Mouse (Mus musculus): ENCODE measurements at regions not wholly inside any gene's neighbourhood (a gene's known extent, or its start where the extent isn't known, plus 50 kb on each side); places are given as distances from the start of the nearest gene placed in this dataset.

DNA sequence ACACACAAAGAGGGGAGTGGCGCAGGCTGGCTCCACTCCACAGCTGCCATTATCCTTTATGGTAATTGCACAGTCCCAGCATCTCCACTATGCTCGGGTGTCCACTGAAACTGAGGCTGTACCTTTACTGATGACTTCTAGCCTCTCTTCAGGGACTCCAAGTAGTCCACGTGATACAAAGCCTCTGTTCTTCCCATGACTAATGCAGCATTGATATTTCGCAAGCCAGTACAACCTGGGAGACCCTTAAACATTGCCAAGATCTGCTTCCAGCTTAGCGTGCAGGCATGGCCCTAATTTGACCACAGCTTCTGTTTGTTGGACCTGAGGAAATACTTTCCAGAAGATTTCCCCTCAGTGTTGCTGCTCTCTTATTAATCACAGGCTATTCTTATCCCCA, 215.8 kb downstream of the Galc start:
- no peak for DNase-seq (ENCODE audit: low spot score in 2 of 2)

DNA sequence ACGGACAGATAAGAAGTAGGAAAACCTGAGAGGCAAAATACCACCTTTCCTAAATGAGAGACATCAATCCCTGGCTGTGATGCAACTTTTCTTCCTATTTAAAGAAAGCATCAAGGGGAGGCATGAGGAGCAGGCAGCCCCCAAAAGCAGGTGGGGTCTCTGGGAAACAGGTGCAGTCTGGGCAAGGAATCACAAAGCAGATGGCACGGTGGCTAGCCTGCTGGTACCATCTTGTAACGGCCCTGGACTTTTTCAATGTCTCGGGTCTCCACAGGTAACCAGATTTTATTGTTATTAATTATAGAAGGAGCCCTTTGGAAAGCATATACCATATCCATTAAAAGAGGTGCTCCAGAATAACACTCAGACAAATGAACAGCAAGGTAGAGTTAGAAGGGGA, 219.6 kb downstream of the Galc start:
- DNase-seq (ENCODE audit: low spot score in 2 of 2): no peak

DNA sequence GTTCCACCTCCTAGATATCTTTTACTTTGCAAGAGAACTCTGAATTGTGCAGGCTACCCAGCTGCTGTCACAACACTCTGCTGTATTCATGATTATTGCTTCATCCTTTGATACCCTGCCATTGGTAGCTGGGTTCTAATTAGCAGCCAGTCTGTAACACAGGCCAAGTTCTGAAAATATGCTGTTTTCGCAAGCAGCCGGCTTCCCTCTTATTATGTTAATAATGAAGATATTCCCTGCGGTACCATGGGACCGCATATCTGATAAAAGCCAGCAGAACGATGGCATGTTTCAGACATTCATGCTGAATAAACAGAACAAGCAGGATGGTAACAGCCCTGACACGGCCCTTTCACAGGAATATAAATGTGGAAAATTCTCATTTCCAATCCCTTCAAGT, 235.6 kb downstream of the Galc start:
- peak; percentile 10 to 31 for DNase-seq (ENCODE audit: low spot score in 2 of 2)

DNA sequence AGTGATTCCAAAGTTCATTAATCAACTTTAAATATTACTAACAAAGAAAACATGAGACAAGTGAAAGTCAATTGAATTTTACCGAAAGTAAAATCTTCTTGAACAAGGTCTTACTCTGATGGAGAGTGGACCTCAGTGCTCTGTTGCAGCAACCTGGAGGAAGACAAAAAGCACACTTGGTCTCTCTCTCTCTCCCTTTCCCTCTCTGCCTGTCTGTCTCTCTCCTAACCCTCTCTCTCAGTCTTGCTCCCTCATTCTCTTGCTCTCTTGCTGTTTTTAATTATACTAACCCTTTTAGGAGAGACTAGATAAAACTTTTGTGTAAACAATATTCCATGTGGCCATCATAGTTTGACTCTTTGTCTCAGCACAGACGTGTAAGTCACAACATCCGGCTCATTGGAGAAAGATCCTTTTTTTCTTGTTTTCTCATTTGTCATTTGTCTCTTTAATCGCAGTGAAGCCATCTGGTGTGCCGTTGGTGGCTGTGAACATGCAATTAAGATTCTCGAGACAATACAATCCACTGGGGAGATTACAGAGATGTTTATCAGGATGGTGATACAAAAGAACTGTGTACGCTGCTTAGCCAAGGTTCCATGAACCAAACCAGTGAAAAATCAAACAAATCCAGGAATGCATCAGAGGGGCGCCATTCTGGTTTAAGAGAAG, 244.5 kb downstream of the Galc start:
- no peak for DNase-seq (ENCODE audit: low spot score in 2 of 2)

DNA sequence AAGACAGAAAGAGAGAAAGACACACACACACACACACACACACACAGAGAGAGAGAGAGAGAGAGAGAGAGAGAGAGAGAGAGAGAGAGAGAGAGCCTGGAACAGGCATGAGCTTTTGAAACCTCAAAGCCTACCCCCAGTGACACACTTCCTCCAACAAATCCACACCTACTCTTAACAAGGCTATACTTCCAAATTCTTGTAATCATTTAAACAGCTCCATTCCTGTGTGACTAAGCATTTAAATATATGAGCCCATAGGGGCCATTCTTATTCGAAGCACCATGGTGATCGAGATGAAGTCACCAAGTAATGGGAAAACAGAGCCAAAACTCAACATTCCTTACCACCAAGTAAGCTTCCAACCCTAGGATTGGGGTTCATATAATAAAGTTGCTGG, 250.1 kb downstream of the Galc start:
- no peak for DNase-seq (ENCODE audit: low spot score in 2 of 2)

DNA sequence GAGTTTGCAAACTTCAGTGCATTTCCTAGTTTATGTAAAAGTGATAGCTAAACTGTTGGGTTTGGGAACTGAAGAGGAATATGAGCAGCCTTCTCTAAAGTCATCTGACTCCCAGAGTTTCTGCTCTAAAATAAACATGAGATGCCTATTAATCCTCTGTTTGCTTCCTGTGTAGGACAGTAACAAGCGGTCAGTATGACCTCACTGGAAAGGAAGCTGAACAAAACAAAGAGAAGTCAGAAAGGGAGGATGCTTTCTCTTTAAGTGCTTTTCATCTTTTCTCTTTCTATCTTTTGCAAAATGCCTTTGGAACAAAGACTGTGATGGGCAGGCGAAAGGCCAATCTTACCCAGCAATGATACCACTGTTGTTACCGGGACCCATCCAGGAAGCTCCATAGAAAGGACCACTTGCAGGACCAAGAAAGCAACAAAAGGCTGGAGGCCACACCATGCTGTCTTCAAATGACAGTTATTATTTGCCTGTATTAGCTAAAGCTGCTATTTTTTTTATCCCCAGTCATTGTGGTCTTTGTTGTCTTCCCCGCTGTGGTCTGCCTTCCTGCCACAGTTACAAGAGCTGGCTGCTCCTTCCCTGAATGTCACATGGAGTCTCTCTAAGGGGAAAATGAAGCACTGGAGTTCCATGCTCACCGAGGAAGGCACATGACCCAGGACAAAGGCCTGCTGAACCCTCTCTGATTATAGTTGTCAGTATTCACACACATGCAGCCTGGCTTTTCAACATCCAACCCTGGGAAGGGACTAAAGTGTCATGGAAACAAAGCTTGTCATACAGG, 253.4 kb downstream of the Galc start:
- no peak for DNase-seq (ENCODE audit: low spot score in 2 of 2)

DNA sequence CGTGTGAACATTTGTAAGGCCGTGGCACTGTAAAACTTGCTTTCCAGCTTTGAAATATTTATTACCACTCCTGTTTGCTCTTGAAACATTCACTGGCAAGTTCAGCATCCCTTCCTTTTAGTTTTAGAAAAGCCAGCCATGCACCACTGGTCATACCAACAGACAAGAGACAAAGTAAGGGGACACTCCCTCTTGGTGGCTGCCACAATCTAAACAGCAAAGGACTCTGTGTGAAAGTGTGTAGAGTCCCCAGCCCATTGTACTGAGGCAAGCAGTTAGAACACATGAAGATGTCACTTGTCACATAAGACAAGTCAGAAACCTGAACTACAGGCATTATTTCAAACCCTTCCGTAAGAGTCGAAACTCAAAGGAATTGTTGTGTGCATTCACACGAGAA, 257.0 kb downstream of the Galc start:
- no peak for DNase-seq (ENCODE audit: low spot score in 2 of 2)

DNA sequence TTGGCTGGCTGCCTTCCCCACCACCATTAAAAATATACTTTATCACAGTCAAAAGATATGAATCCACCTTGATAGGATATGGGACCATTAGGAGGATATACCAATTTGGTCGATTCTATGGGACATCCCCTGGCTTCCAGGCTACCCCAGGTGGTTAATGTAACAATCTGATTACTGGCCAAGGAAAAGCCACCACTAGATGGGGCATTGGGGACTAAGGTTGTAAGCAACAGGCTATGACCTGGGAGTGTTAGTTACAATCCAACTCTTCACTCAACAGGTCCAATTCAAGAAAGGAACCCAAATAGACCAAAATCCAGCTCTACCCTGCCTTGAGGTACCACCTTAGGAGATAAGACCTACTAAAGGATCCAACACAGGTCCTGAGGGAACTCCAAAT, 264.4 kb downstream of the Galc start:
- no peak for DNase-seq (ENCODE audit: low spot score in 2 of 2)

DNA sequence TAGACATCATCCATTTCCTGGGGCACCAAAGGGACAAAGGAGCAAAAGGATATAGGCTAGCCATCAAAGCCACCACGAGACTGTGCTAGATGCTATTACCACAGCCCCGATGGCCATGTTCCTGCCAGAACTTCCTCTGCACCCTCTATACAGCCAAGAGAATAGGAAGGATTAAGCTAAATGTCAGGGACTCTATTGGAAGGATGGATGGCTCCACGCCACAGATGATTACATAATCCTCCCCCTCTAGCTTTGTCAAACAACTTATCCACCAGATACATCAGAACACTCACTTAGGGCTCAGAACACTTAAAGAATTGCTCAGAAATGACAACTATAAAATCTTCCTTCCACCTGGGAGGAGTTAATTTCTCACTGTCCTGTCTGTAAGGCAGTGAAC, 265.3 kb downstream of the Galc start:
- no peak for DNase-seq (ENCODE audit: low spot score in 2 of 2)

DNA sequence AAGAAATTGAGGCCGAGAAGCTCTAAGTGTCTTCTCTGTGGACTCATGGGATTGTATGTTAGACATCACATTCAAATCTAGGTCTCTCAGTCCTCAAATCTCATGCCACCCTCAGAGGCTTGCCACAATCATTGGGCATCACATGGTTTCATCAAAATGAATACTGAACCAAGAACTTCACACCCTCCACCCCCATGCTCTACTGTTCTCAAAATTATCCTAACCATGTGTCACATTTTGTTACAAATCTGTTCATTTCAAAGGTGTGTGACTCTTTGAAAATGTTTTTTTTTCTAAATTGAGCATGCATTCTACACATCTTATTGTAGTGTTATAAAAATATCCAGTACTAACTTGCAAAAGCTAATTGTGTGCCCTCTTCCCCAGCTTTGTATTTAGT, 275.9 kb downstream of the Galc start:
- no peak for DNase-seq (ENCODE audit: low spot score in 2 of 2)

DNA sequence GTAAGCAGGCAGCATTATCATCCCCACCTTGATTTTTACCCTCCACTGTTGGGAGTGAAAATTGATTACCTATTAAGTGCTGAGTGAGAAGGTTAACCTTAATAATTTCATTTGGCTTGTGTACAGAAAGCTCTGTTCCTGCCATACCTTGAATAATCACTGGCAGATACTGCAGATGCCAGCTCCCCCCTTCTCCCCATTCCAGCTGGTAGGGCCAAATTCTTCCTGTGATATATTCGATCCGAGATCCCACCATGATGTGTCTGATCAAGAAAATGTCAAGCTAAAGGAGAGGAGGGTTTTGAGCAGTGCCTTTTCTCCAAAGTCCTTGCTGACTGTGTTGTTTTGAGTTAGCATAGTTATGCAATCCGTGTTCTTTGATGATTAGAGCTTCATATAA, 280.6 kb downstream of the Galc start:
- DNase-seq (ENCODE audit: low spot score in 2 of 2): no peak

DNA sequence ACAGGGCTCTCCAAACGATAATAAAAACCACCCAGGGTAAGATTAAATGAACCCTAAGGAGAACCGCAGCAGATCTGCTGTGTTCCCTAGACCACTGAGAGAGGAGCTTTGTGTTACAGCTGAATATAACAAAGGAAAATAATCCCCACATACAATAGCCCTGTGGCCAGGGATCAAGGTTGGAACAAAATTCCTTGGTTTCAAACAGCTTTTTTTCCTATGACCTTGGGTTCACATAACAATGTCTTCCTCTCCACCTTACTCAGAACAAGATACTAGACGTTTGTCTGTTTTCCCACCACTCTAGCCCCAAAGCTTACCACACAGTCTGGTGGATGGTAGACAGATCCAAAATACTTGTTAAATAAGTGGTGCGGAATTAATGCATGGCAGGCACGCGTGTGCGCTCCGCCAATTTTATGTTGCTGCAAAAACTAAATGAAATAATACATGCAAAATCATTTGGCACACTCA, 281.0 kb downstream of the Galc start:
- no peak for DNase-seq (ENCODE audit: low spot score in 2 of 2)

DNA sequence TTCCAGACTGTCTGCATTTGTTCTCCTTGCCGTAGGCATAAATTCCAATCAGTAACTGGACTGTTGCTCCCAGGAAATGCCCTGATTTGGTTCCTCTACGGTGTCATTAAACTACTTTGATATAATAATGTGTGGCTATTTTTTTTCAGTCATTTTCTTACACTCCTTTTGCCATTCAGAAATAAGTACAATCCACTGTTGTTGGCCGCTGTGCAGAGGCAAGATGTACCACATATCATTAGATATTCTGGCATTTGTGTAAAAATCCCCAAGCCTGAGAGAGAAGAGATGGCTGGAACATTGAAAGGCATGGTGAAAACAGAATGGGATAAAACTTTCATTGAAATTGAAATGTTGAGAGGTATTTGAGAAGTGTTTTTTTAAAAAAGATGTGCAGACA, 281.6 kb downstream of the Galc start:
- no peak for DNase-seq (ENCODE audit: low spot score in 2 of 2)

DNA sequence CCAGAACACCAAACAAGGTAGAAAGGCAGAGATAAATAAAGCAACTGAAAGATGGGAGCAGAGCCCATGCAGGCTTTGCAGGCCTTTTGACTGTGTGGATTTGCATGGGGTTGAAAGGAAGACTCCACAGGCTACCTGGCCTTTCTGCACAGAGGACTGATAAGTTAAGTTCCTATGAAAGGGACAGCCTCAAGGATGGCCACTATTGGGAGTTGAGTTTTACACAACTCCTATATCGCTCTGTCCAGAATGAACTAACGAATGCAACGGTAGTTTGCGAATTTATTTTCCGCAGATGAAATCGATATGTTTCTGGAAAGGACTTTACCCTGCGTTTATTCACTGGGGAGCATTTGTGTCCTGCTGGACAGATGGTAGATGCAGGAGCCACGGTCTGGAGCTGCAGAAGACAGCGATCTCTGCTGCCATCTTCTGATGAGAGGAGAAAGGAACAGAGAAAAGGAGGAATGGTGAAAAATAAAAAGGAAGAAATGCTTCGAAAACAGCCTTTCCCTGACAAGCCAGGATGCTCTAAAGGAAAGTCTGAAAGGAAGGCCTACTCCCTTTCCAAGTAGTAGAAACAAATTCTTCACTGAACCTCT, 285.2 kb downstream of the Galc start:
- no peak for DNase-seq (ENCODE audit: low spot score in 2 of 2)

DNA sequence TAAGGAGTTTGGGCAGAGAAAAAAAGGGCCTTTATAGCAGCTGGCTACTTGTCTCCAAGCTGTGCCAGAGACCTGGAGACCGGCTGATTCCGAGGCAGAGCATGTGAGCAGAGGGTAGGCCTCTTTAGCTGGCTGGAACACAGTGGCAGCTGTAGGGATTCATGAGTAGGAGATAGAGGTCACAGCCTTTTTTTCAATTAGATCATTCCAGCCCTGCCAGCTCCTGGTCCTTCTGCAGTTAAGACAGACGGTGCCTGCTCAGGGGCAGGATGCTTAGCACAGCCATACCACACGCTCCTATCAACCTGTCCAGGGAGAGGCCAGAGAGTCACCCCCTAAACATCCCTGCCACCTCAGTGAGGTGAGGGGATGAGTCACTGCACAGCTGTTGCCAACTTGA, 302.1 kb downstream of the Galc start:
- DNase-seq (ENCODE audit: low spot score in 2 of 2): no peak

DNA sequence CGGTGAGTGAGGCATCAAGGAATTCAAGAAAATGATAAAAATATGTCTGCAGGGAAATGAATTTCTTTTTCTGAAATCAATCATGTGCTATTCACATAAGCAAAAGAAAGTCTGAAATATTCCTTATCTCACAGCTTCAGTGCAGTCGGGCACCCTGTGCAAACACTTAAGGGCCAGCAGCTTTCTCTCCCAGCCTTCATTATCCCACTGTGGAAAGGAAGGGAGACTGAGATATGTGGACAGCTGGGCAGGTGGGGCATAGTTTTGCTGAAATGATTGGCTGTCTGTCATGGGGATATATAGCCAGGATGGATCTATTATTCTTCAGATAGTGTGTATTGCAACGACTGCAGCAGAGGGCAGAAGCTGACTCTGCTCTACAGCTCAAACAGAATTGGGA, 305.9 kb downstream of the Galc start:
- DNase-seq (ENCODE audit: low spot score in 2 of 2): no peak

DNA sequence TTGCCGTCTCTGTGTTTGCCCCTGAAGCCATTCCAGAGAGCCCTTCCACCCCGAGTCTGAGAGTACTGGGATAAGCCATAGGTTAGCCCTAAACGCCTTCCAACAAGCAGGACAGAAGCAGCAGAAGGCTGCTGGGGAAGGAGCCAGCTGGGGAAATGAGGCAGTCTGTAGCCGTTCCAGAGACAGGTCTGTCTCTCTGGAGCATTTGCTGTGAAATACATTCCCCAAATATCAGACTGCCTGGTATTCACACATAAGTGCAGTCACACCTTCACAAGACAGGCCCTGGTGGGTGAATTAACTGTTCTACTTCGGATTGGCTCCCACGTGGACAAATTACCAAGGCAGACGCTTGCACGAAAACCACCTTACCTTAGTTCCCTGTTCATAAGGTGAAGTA, 307.1 kb downstream of the Galc start:
- no peak for DNase-seq (ENCODE audit: low spot score in 2 of 2)

DNA sequence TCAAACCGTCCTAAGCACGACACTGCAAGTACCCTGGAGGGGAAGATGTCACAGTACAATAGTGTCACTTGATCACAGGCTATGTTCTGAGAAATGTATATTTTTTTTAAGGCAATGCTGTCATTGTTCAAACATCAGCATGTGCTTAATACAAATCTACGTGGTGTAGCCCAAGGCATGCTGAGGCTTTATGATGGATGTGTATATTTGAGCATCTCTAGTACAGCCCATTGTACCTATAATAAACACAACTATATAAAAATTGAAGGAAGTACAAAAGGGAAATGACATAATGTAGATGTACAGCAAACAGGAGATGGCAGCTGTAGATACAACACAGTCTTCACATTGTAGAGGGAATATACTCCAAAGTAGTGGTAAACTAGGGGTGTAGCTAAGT, 309.2 kb downstream of the Galc start:
- no peak for DNase-seq (ENCODE audit: low spot score in 2 of 2)

DNA sequence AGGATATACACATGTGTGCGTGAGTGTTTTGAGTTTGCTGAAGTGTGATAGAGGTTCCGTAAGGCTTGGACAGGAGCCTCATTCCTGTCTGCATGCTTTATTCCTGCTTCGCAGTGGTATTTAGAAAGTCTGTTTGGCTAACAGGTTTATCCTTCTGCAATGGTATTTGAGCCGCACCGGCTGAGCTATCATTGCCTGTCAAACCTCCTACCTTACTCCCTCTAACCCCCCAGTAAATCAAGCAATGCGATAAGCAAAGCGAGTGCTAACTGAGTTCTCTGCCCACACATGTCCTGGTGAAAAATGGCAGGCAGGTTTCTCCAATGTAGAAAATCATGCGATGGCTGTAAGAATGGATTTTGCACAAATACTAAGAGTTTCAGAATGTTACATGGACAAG, 311.8 kb downstream of the Galc start:
- DNase-seq (ENCODE audit: low spot score in 2 of 2): no peak

DNA sequence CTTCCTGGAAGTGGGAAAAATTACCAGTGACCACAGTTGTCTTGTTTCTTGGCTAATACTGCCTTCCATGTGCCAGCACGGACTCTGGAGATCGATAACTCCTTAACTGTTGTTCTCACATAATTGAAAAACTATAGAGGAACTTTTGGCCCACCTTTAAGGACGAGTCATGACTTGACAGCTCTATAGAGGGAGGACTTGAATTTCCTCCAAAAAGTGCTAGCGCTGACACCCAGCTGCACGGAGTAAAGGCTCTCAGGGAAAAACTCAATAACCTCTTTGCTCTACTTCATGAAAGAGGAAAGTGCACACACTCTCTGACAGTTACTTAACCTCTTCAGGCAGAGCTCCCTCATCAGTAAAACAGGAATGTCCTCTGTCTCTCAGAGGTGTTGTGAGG, 320.9 kb downstream of the Galc start:
- DNase-seq (ENCODE audit: low spot score in 2 of 2): no peak

DNA sequence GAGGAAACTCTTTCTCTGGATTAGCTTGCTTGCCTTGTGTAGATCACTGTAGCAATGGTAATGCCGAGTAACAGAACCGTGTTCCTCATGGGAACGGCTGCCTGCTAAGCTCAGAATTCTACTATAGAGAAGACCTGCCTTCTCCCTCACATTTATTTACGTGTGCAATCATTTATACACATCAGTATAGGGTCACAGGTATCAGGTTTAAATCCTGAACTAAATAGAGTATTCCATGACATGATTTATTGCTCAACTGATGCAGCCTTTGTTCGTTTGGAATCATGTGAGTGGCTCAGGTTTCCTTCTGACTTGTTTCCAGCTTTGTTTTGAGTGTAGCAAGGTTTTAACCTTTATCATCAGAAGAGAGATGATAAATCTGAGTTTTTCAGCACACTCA, 329.4 kb downstream of the Galc start:
- no peak for DNase-seq (ENCODE audit: low spot score in 2 of 2)

DNA sequence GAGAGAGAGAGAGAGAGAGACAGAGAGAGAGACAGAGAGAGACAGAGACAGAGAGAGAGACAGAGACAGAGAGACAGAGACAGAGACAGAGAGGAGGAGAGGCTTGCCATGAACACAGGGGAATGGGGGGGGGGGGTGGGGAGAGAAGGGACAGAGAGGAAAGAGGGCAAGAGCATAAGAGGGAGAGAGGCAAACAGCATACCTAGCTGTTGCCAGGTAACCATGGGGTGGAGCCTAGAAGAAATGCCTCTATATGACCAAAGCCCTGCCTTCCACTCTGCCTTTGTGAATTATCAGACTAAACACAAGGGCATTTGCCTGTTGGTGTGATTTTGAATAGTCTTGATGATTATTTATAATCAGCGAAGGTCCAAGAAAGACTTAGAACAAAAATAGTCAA, 332.2 kb downstream of the Galc start:
- no peak for DNase-seq (ENCODE audit: low spot score in 2 of 2)

Measured in heart, adult 9 months (tissue).